Mouse (Mus musculus) cerebellum, postnatal 25 days (tissue): Measurements from ENCODE around the gene Gpr27.

ENCODE experiments used
- DNase-seq, 2 experiments: peaks; one replicate each; pipeline ENCODE4 v3.0.0; 2021; ENCODE audit warnings: mixed read lengths in 2 of 2

Gene Gpr27

GRCm38 (mm10) chr6:99678108-99678507, 14.4 kb upstream of the Gpr27 start:
- peak; percentile 39 to 41 for DNase-seq

DNA sequence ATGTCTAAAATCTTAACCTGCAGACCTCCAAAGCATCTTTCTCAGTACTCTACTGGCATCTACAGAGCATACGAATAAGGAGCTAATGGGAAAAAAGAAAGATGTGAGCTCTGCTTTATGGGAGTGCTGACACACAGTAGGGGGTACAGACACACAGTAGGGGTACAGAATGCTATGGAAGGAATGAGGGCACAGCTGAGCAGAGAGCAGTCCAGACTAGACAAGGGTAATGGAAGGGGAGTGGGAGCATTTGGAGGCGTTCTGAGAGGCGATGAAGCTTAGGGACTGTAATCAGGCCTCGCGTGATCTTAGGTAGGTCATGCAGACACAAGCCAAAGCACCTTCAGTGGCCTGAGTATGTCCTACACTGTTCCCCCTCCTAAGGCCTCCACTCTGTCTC, 8.5 kb upstream of the Gpr27 start:
- DNase-seq = no peak

GRCm38 (mm10) chr6:99684899-99685298, 7.6 kb upstream of the Gpr27 start:
- DNase-seq = no peak

DNA sequence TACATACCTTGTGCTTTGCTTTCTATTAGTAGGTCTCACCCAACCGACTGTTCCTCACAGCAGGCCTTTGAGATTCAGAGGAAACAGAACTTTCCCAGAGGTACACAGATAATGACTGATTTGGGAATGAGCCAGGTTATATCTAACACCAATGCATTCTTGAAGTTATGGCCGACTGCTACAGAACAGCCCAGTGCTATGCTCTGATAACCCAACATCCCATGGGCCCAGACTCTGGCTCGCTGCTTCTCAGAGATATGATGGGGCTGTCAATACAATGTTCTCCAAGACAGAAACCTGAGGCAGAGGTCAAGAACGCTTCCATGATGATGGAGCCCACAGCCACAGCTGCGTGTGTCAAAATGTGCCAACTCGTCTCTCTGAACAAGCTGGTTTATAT, 4.0 kb upstream of the Gpr27 start:
- DNase-seq = no peak

- DNase-seq = no peak
Observed at GRCm38 (mm10) chr6:99691666-99692205, 743 bp upstream of the Gpr27 start.

DNA sequence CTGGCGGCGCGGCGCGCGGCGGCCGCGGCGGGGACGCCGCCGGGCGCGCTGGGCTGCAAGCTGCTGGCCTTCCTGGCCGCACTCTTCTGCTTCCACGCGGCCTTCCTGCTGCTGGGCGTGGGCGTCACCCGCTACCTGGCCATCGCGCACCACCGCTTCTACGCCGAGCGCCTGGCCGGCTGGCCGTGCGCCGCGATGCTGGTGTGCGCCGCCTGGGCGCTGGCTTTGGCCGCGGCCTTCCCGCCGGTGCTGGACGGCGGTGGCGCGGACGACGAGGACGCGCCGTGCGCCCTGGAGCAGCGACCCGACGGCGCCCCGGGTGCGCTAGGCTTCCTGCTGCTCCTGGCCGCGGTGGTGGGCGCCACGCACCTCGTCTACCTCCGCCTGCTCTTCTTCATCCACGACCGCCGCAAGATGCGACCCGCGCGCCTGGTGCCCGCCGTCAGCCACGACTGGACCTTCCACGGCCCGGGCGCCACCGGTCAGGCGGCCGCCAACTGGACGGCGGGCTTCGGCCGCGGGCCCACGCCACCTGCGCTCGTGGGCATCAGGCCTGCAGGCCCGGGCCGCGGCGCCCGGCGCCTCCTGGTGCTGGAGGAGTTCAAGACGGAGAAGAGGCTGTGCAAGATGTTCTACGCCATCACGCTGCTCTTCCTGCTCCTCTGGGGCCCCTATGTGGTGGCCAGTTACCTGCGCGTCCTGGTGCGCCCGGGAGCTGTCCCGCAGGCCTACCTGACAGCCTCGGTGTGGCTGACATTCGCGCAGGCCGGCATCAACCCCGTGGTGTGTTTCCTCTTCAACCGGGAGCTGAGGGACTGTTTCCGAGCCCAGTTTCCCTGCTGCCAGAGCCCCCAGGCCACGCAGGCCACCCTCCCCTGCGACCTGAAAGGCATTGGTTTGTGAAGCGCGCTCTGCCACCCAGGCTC, 700 bp downstream of the Gpr27 start:
- DNase-seq = peak; percentile 64 to 70

- no peak for DNase-seq
Observed at GRCm38 (mm10) chr6:99700484-99700883, 8.0 kb downstream of the Gpr27 start.

DNA sequence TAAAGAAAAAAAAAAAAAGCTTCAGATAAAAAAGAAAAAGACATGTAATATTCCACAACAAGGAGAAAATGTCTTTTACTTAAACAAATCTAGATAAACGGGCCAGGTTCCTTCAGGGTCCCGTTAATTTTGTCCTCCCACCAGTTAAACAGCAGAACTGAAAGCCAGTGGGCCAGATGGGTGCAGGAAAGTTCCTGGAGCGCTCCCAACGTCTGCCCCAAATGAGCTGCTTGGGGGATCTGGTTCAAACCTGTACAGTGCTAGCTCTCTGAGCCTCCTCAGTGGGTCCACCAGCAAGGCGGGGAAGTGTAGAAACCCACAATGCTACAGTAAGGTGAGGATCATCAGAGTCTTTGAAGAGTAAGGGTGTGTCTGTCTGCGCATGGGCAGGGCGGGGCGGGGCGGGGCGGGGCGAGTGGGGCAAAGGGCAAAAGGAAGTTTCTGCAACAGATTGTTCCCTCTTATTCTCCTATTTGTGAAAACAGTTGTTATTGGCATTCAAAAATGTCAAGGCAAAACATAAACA, 19.2 kb downstream of the Gpr27 start:
- no peak for DNase-seq

- DNase-seq = no peak
Observed at GRCm38 (mm10) chr6:99713256-99713655, 20.8 kb downstream of the Gpr27 start.

DNA sequence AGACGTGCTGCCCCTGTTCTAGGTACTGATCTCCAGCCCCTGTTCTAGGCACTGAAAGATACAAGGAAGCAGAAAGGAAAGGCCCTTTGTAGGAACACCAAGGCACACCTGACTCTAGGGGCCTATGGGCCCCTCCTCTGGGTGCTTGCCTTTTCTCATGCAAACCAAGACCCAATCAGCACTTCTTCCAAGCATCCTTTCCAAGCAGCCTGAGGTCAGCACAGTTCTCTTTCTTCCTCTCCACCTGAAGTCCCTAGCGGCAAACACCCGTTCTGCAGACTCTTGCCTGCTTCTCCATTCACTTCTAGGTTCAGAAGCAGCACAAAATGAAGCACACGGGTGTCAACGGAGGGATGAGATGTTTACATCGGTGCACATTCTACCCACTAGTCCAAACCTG, 22.7 kb downstream of the Gpr27 start:
- DNase-seq = no peak

GRCm38 (mm10) chr6:99715913-99716312, 23.4 kb downstream of the Gpr27 start:
- no peak for DNase-seq

- DNase-seq = no peak
Observed at GRCm38 (mm10) chr6:99721032-99721431, 28.6 kb downstream of the Gpr27 start.

DNA sequence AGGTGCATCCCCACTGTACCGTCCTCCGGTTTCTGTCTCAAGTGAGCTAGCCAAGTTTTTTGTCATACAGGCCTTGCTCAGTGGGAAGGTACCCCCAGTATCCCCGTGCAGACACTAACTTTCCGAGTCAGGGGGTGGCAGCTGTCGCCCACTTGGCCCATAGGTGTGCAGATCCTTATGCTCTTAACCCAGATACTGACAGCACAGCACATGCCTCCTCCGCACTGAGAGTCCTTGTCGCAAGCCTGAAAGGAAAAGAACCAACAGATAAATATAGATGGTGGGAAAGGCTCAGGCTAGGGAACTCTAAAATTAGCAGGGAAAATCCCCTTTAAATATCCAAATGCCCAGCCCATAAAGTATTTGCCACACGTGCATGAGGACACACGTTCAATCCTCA, 29.9 kb downstream of the Gpr27 start:
- no peak for DNase-seq

DNA sequence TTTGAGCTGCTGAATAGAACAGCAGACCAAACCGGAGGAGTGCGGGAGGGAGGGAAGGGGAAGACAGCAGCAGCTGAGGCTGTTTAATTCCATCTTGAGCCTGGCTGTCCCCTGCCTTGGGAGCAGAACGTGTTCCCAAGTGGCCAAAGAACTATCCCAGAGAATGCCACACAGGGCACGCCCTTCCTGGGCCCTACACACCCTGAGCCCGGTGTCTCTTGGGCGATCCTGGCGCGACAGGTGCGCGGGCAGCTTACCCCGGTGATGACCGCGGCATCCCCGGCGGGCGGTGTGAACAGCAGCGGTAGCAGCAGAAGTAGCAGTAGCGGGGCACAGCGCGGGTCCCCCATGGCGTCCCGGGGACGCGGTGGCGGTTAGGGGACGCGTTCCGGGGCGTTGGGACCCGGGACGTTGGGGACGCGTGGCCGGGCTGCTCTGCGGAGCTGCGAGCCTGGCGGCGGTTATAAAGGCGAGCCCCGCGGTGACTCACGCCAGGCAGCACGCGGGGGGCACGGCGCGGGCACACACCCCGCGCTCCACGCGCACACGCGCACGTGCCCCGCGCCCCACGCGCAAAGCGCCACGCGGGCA, 33.6 kb downstream of the Gpr27 start, which contains the start of gene Prok2:
Gene Prok2, minus strand, starts transcription at position 422 of the 591 bp plus-strand sequence.
- DNase-seq = peak; percentile 20 to 32

- no peak for DNase-seq
Observed at GRCm38 (mm10) chr6:99726576-99727303, 34.3 kb downstream of the Gpr27 start.

DNA sequence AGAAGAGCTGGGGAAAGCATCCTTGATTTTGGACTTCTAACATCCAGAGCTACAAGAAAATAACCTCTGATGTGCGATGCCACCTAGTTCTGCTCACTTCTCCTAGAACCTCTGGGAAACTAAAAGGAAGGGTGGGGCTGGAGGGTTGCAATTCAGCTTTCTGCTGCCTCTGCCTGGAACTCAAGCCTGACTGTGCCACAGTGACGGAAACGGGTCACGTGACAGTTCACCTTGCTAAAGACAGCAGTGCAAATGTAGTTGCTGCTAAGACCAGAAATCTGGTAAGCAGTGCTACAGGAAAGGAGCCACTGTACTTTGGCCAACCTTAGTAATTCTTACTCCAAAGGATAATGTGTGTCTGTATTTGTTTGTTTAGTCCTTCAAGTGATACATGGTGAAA, 37.4 kb downstream of the Gpr27 start:
- no peak for DNase-seq

DNA sequence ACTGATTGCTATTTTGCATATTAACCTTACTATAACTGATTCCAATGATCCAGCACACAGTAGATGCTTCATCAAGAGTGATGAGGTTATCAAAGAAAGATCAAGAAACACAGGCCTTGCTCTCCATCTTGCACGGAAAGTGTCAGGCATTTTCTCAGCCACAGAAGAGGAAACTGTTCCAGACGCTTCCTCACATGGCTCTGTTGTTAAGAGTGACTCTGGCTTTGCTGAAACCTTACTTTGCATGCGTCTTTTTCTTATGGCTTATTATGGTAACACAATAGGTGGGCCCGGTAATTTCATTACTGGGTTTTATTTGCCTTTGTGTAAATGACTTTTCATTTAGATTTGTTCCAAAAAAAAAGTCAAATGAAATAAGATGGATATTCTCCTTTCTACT, 39.4 kb downstream of the Gpr27 start:
- DNase-seq = no peak

- no peak for DNase-seq
Observed at GRCm38 (mm10) chr6:99732673-99733072, 40.2 kb downstream of the Gpr27 start.

DNA sequence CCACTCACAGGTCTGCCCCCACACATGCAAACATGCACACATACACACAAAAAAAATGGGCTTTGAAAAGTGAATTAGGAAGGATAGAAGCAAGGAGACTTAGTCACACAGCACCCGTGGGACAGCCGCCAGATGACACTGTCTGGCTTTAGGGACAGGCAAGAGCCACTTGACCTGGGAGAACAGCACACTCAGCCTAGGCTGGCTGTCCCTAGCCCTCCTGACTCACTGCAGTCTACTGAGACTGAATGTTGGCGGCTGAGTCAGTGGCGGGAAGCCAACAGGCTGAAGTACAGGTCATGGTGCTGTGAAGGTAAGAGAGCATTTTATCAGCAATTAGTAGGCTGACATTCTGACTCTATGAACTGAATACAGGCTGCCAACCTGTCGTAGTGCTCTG, 42.2 kb downstream of the Gpr27 start:
- peak in 1 of 2 experiments; percentile 13 for DNase-seq

- DNase-seq = no peak
Observed at GRCm38 (mm10) chr6:99742866-99743265, 50.4 kb downstream of the Gpr27 start.
